Mouse (Mus musculus) erythroblast, embryonic 14.5 days (primary cell): ENCODE measurements around the gene Msantd1.

Experiments
- GATA1 ChIP-seq: IDR thresholded peaks from 2 replicates; pipeline ENCODE4 v1.6.1; 2012; ENCODE audit warnings: low read length, inconsistent platforms, mixed read lengths
- TAL1 ChIP-seq: IDR thresholded peaks from 3 replicates; pipeline ENCODE4 v1.6.1; 2012; ENCODE audit warnings: low read length, inconsistent platforms, mixed read lengths

GRCm38 (mm10) chr5:34924519-34924918, 16.7 kb downstream of the Msantd1 start:
- peak; percentile 39; the same call in 2 of the 3 replicates for TF ChIP-seq TAL1
- no peak for TF ChIP-seq GATA1
